Mouse (Mus musculus): ENCODE measurements around the gene Ski. TPM values are rescaled to one million over a fixed set of nuclear protein-coding genes. Genes with fewer than 3 reads are reported as not detected.

Ski gene
- polyA plus RNA-seq, 1 experiment = 105 TPM

GRCm38 (mm10) chr4:155235311-155236119 is 13.1 kb upstream of the Ski start:
- H3K4me3 ChIP-seq (replicated peaks; ENCODE audit: extremely low read depth, low read depth, low read length) = peak overlapping the region; percentile 27
- TF ChIP-seq CTCF (IDR thresholded peaks at IDR 0.05; ENCODE audit: insufficient read depth, low read length) = no peak
- peak; percentile 34; the same call in 1 of the 2 replicates for TF ChIP-seq POLR2A (IDR thresholded peaks at IDR 0.05; ENCODE audit: borderline replicate concordance, extremely low read depth, low read depth, low read length)
- peak; percentile 84 for DNase-seq

GRCm38 (mm10) chr4:155234371-155235310 is 12.2 kb upstream of the Ski start:
- 15% methylated on average over 8 of the region's 8 CpGs for WGBS
- peak; percentile 32 for DNase-seq
- no peak for TF ChIP-seq CTCF (IDR thresholded peaks at IDR 0.05; ENCODE audit: insufficient read depth, low read length)
- no peak for TF ChIP-seq POLR2A (IDR thresholded peaks at IDR 0.05; ENCODE audit: borderline replicate concordance, extremely low read depth, low read depth, low read length)
- Histone ChIP-seq H3K4me1 (ENCODE audit: control insufficient read depth, insufficient read depth, low read length) (peaks cover 35% of the 10 kb centered on the region), H3K4me3 (replicated peaks; ENCODE audit: extremely low read depth, low read depth, low read length) (no peak overlapping the region)

More at GRCm38 (mm10) chr4:155235311-155236119, 13.1 kb upstream of the Ski start:
- WGBS = 3% methylated on average over 18 of the region's 18 CpGs
- peaks cover 35% of the 10 kb centered on the region for H3K4me1 ChIP-seq (ENCODE audit: control insufficient read depth, insufficient read depth, low read length)

- 14% methylated on average over 10 of the region's 10 CpGs for WGBS
- no peak for TF ChIP-seq POLR2A (IDR thresholded peaks at IDR 0.05; ENCODE audit: borderline replicate concordance, extremely low read depth, low read depth, low read length)
- no peak for TF ChIP-seq CTCF (IDR thresholded peaks at IDR 0.05; ENCODE audit: insufficient read depth, low read length)
- H3K4me1 ChIP-seq (ENCODE audit: control insufficient read depth, insufficient read depth, low read length) = peaks cover 35% of the 10 kb centered on the region
- peak; percentile 74 for DNase-seq
- H3K4me3 ChIP-seq (replicated peaks; ENCODE audit: extremely low read depth, low read depth, low read length) = no peak overlapping the region
Measured at GRCm38 (mm10) chr4:155233878-155234277, 11.5 kb upstream of the Ski start.

GRCm38 (mm10) chr4:155228461-155228860 is 6.1 kb upstream of the Ski start:
- DNase-seq = no peak
- 69% methylated on average over 5 of the region's 5 CpGs for WGBS
- TF ChIP-seq POLR2A (IDR thresholded peaks at IDR 0.05; ENCODE audit: borderline replicate concordance, extremely low read depth, low read depth, low read length) (no peak), CTCF (IDR thresholded peaks at IDR 0.05; ENCODE audit: insufficient read depth, low read length) (no peak)
- H3K4me3 ChIP-seq (replicated peaks; ENCODE audit: extremely low read depth, low read depth, low read length) = no peak overlapping the region
- peaks cover 6% of the 10 kb centered on the region for H3K4me1 ChIP-seq (ENCODE audit: control insufficient read depth, insufficient read depth, low read length)

- Histone ChIP-seq H3K4me3 (replicated peaks; ENCODE audit: extremely low read depth, low read depth, low read length) (no peak overlapping the region), H3K4me1 (ENCODE audit: control insufficient read depth, insufficient read depth, low read length) (peaks cover 3% of the 10 kb centered on the region; the same call in 1 of the 2 replicates)
- WGBS = 51% methylated on average over 4 of the region's 4 CpGs
- DNase-seq = no peak
- no peak for TF ChIP-seq CTCF (IDR thresholded peaks at IDR 0.05; ENCODE audit: insufficient read depth, low read length)
- no peak for TF ChIP-seq POLR2A (IDR thresholded peaks at IDR 0.05; ENCODE audit: borderline replicate concordance, extremely low read depth, low read depth, low read length)
Measured at GRCm38 (mm10) chr4:155227986-155228385, 5.6 kb upstream of the Ski start.

GRCm38 (mm10) chr4:155225918-155226317 is 3.5 kb upstream of the Ski start:
- DNase-seq = no peak
- no peak overlapping the region for H3K4me3 ChIP-seq (replicated peaks; ENCODE audit: extremely low read depth, low read depth, low read length)
- peaks cover 3% of the 10 kb centered on the region; the same call in 1 of the 2 replicates for H3K4me1 ChIP-seq (ENCODE audit: control insufficient read depth, insufficient read depth, low read length)
- WGBS = 93% methylated on average over 5 of the region's 5 CpGs
- TF ChIP-seq POLR2A (IDR thresholded peaks at IDR 0.05; ENCODE audit: borderline replicate concordance, extremely low read depth, low read depth, low read length) (no peak), CTCF (IDR thresholded peaks at IDR 0.05; ENCODE audit: insufficient read depth, low read length) (no peak)

- H3K4me3 ChIP-seq (replicated peaks; ENCODE audit: extremely low read depth, low read depth, low read length) = peak overlapping the region; percentile 60
- DNase-seq = no peak
- WGBS = 33% methylated on average over 20 of the region's 20 CpGs
- TF ChIP-seq CTCF (IDR thresholded peaks at IDR 0.05; ENCODE audit: insufficient read depth, low read length) = no peak
- H3K4me1 ChIP-seq (ENCODE audit: control insufficient read depth, insufficient read depth, low read length) = peaks cover 14% of the 10 kb centered on the region
Measured at GRCm38 (mm10) chr4:155223594-155224528, 1.5 kb upstream of the Ski start.

GRCm38 (mm10) chr4:155222841-155223593 is 625 bp upstream of the Ski start:
- 13% methylated on average over 116 of the region's 116 CpGs for WGBS
- peak overlapping the region; percentile 97 for H3K4me3 ChIP-seq (replicated peaks; ENCODE audit: extremely low read depth, low read depth, low read length)
- peaks cover 22% of the 10 kb centered on the region for H3K4me1 ChIP-seq (ENCODE audit: control insufficient read depth, insufficient read depth, low read length)
- TF ChIP-seq CTCF (IDR thresholded peaks at IDR 0.05; ENCODE audit: insufficient read depth, low read length) (no peak), POLR2A (IDR thresholded peaks at IDR 0.05; ENCODE audit: borderline replicate concordance, extremely low read depth, low read depth, low read length) (peak; percentile 88)
- DNase-seq = peak; percentile 100

All from lung, adult 2 months (tissue).